Mouse (Mus musculus) embryonic stem cell, embryonic (primary cell): ENCODE results near the gene Figla.

Source experiments
- CTCF ChIA-PET, 4 experiments: fragments of 300-600 bp in 2 of 4; fragments of 350-600 bp in 2 of 4; sonication (Branson Sonifier 250); formaldehyde crosslinking; loops; one replicate each; lab custom pipeline; 2022; ENCODE audit warnings: inconsistent platforms in 2 of 4; lab: Charles Lee
- POLR2A ChIA-PET, 4 experiments: fragments of 300-600 bp in 2 of 4; fragments of 350-600 bp in 2 of 4; sonication (Branson Sonifier 250); formaldehyde crosslinking; loops; one replicate each; lab custom pipeline; 2022; ENCODE audit warnings: antibody characterized with exemption in 4 of 4, inconsistent platforms in 1 of 4; lab: Charles Lee

The Figla gene

DNA sequence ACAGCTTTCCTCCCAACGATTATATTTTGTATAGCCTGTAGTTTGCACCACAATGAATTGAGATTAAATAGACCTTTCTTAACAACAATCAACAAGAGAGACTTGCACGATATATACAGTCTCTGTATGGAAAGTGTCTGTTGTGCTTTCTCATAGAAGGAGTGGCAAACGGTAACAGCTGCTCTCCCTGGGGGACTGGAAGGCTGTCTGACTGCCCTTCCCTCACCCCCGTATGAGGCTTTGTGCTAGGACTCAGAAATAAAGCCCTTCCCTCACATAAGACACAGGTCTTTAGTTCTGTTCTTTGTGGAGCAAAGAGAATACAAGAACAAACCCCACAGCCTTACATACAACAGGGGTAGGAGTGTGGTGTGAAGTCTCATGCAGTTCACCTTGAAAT, 37.1 kb downstream of the Figla start:
- ChIA-PET POLR2A (no interaction called here), CTCF (no interaction called here)

DNA sequence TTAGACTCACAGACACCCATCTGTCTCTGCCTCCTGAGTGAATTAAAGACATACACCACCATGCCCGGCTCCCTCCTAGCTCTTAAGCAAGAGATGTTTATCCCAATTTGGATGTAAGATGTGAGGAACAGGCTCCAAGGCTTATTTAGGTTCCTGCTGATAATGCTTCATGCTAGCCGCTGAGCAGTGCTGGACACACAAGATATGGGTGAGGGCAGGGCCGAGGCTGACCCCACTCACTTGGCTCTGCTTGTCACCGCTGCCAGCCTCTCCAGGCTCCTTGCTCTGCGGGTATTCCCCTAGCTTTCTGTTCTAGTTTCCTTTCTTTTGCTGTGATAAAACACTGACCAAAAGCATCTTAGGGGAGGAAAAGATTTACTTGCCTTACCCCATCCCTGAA, 37.6 kb downstream of the Figla start:
- ChIA-PET POLR2A (no interaction called here), CTCF (no interaction called here)

DNA sequence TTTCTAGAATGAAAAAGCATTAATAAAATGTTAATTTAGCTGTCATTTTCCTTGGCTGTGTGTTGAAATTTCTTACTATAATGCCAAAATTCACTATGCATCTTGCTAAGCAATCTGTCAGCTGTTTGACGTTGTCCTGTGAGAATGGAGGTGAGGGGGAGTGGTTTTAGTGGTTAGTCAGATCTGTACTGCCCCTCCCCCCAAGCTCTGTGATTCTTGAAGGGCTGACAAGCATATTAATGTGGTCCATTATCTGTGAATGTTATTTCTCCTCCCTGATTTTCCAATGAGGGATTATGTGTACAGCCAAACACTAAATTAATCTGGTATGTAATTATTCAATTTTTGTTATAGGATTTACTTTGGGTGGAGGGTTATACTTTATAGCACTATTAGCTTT, 42.5 kb downstream of the Figla start:
- POLR2A ChIA-PET, result no interaction called here

DNA sequence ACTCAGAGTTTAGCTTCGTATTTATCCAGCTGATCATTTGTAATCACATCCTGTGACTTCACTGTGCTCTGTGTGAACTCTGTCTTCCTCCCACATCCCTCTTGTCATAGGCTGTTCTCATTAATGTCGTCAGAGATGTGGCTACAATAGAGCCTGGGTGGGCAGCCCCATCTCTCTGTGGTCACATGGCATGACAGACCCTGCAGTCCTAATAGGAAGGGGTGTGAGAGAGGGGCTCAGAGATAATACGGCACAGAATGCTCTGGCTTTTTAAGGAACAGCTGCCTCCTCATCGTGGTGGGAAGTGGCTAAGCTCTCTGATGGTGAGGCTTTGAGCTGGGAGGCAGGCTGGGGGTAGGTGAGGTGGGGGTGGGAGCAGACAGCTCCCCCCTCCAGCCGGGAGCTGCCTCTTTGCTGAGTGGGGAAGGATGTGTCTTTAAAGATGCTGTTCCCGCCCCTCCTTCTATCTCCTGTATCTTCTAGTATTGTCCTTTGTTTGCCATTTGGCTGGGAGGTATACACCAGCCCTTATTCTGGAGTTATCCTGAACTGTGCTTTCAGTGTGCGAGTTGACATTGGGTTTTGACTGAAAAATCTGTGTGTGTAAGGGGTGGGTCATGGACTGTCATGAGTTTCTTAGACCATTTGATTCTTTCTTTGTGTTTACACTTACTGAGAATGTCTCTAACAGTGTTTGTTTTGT, 43.3 kb downstream of the Figla start:
- ChIA-PET POLR2A (no interaction called here), CTCF (interaction anchor here in 3 of 4 experiments (0.6 to 1.7 kb wide), 3 partner anchors 23 to 135 kb away, joined by 3 to 4 read pairs (median 4); no protein-coding TSS in a partner anchor)

More for the DNA sequence above, 42.5 kb downstream of the Figla start:
- CTCF ChIA-PET, result interaction anchor here in 1 of 4 experiments (1.7 kb wide), 1 partner anchor 83 kb away, joined by 4 read pairs; no protein-coding TSS in a partner anchor

DNA sequence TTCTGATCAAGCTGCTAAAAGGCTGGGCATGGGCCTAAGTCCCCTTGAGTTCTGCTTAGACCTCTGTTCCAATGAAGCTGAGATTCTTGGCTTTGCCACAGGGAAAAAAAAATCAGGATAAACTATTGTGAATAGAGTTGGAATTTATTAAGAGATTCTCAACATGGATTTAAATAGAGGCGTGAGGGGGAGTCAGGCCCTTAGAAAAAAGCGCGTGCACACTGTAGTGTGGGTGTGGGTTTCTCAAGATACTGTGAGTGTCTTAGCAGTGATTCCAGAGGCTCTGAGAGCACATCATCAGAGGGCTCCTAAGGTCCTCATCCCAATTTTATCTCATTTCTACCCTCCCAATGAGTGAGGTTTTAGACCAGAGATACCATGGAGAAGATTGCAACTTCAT, 44.2 kb downstream of the Figla start:
- ChIA-PET POLR2A (no interaction called here), CTCF (no interaction called here)

DNA sequence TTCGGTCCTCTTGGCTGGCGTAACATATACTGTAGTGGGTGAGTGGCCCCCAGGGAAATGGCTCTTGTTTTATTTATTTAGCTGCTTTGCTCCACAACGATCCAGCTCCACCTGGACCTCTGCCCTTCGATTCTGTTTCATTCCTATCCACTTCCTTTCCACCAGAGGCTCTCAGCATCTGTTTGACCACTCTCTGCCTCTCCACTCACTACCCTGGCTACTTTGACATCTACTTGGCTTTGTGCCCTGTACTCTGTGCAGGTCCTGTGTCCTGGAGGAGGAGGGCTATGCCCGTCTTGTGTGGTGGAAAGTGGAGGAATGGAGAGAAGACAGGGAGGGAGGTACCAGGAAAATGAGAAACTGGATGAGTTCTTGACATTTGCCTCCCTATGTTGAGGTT, 46.3 kb downstream of the Figla start:
- POLR2A ChIA-PET, result interaction anchor here in 1 of 4 experiments (0.5 to 1.5 kb wide), 3 partner anchors 8 to 1557 kb away, joined by 3 to 7 read pairs (median 3); no protein-coding TSS in a partner anchor
- CTCF ChIA-PET, result interaction anchor here in 2 of 4 experiments (0.7 kb wide), 2 partner anchors 24 to 58 kb away, joined by 3 to 5 read pairs; no protein-coding TSS in a partner anchor

DNA sequence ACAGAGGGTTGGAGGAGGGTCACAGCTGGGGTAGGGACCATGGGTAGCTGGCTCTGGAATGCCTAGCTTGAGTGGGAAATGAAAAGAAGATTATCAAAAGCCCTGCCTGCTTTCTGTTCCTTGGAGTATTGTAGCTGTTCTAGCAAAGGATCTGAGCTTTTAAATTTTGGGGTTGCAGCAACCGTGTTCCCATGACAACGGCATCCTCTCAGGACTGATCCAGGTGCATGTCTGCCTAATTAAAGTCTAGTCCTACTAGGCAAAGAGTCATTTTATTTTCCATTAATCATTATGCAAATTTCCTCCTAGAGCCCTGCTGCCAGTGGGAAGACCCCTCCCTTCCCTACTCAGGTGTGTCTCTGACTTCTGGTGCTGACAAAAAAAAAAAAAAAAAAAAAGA, 46.7 kb downstream of the Figla start:
- CTCF ChIA-PET, result interaction anchor here in 1 of 4 experiments (0.7 kb wide), 1 partner anchor 59 kb away, joined by 5 read pairs; no protein-coding TSS in a partner anchor
- POLR2A ChIA-PET, result interaction anchor here in 2 of 4 experiments (0.5 to 0.7 kb wide), 4 partner anchors 24 to 1558 kb away, joined by 3 to 7 read pairs (median 4); no protein-coding TSS in a partner anchor

DNA sequence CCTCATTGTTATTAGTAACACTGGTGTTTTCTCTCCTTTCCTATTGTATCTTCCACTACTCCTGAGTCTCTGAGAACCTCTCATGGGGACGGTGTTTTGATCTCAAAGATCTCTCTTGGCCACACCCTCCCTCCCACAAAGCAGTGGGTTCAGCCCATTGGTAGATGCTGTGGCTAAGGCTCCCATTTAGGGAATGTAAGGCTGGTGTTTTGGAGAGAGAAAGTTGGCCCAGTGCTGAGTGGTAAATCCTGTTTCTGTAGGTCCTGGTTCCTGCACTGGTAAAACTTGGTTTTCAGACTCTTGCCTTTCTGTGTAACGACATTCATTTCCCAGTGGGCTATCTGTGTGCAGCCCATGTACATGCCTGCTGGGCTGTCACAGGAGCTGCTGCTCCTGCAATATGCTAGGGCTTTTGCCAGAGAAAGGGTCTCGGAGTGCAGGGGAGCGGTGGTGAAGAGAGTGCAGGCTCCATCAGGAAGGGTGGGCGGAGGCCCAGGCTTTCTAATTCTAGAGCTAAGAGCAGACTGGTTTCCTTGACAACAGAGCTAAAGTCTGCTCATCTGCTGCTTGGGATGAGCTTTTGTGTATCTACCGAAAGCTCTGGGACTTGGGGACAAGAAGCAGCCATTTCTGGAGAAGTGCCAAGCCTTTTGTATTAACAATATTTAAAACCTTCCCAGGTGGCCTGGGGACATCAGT, 48.5 kb downstream of the Figla start:
- ChIA-PET CTCF (interaction anchor here in 2 of 4 experiments (0.6 to 1.1 kb wide), 2 partner anchors 39 to 44 kb away, joined by 3 to 5 read pairs; no protein-coding TSS in a partner anchor), POLR2A (no interaction called here)

DNA sequence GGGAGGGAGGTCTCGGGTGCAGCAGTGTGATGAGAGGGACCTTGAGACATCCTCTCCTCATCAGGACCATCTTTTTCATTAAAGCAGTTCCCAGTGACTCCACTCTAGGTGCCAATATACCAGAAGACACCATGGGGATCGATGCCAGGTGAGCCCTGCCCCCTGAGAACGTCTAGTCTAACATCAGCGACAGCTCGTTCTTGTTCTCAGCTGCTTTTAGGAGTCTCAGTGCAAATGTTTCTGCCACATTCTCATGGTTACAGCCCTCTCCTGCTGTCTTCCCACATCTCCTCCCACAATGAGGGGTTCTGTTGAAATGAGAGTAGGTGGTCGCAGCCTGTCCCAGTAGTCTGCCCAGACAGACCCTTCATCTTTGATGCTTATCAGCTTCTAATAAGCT, 50.8 kb downstream of the Figla start:
- POLR2A ChIA-PET, result interaction anchor here in 2 of 4 experiments (0.7 to 1.0 kb wide), 2 partner anchors 19 to 510 kb away, joined by 3 read pairs; no protein-coding TSS in a partner anchor
- CTCF ChIA-PET, result interaction anchor here in 1 of 4 experiments (0.6 kb wide), 1 partner anchor 20 kb away, joined by 3 read pairs; no protein-coding TSS in a partner anchor

DNA sequence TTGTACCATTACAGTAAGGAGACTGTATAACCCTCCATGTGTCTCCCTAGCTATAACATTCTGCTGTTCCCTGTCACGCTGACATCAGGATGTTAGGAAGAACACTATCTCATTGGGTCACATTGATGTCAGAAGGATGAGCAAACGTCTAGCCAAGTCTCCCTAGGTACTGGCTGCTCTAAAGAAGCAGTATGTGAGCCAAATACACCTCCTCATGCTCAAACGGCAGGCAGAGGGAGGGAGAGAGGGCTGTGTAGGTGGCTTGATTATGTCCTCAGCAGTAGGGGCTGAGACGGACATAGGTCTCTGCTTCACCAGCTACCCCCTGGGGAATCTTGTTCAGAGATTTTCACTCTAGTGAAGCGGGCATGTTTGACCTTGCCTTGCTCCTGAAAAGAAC, 51.2 kb downstream of the Figla start:
- CTCF ChIA-PET, result interaction anchor here in 1 of 4 experiments (0.6 kb wide), 1 partner anchor 19 kb away, joined by 3 read pairs; no protein-coding TSS in a partner anchor
- POLR2A ChIA-PET, result interaction anchor here in 1 of 4 experiments (0.7 kb wide), 1 partner anchor 510 kb away, joined by 3 read pairs; no protein-coding TSS in a partner anchor

DNA sequence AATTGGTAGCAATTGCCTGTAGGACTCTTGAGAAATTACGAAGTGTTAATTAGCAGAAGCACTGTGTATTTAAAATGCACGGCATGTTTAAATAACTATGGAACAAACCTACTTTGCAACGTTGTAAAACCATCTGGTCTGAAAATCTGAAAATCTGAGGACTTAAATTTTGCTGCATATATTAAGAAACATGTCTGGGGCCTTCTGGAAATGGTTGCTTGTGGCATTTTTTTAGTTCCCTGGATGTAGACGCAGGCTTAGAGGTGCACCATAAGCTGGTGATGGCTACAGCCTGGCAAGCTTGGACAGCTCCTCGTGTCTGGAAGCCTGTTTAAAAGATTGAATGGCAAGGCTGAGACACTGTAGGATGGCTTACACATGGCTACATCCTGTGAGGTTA, 53.0 kb downstream of the Figla start:
- CTCF ChIA-PET, result interaction anchor here in 1 of 4 experiments (0.5 kb wide), 1 partner anchor 206 kb away, joined by 3 read pairs; no protein-coding TSS in a partner anchor
- POLR2A ChIA-PET, result no interaction called here

DNA sequence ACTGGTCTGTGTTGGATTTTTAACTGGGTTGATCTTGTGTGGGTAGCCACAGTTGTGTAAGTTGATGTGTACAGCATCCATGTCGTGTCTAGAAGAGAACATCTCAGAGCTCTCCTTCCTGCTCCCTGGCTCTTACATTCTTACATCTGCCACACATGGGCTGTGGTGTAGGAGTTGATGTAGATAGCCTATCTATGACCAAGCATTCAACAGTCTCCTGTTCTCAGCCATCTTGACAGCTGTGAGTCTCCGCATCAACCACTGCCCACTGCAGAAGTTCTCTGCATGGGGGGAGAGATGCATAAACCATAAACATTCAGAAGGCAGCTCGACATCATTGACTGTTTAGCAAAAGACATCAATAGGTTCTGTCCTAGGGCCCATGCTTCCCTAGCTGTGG, 53.9 kb downstream of the Figla start:
- ChIA-PET CTCF (interaction anchor here in 1 of 4 experiments (0.6 kb wide), 1 partner anchor 14 kb away, joined by 3 read pairs; no protein-coding TSS in a partner anchor), POLR2A (interaction anchor here in 1 of 4 experiments (0.6 to 1.1 kb wide), 2 partner anchors 8 to 22 kb away, joined by 3 read pairs; no protein-coding TSS in a partner anchor)

DNA sequence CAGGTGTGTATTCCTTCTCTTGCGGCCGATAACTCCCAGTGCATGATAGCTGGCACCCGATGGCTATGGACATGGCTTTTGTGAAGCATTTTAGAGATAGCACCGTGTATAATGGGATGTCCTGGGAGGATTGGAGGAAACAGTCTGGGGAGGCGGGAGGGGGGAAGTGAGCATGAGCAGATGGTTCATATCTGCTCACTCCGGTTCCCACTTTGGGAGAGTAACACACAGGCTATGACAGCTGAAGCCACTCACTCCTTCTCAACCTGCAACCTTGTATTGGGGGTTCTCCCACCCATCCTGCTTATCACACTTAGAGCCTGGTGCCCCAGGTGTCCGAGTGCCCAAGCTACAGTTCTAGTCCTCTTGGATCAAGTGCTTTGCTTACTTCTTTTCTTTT, 54.3 kb downstream of the Figla start:
- POLR2A ChIA-PET, result interaction anchor here in 1 of 4 experiments (1.1 kb wide), 1 partner anchor 9 kb away, joined by 3 read pairs; no protein-coding TSS in a partner anchor

More for the DNA sequence above, 54.3 kb downstream of the Figla start:
- CTCF ChIA-PET, result interaction anchor here in 1 of 4 experiments (0.6 kb wide), 1 partner anchor 14 kb away, joined by 3 read pairs; no protein-coding TSS in a partner anchor
